Mouse (Mus musculus) G1E (cell line): Measurements from ENCODE around the gene Rtn4r.

ENCODE experiments used
- CTCF ChIP-seq: IDR thresholded peaks from 2 replicates; pipeline ENCODE4 v1.5.1; 2012; ENCODE audit warnings: low read depth, low read length, inconsistent platforms, mixed read lengths
- GATA1 ChIP-seq: IDR thresholded peaks from 2 replicates; pipeline ENCODE4 v1.6.1; 2012; ENCODE audit warnings: borderline replicate concordance, low read length, inconsistent platforms, mixed read lengths
- TAL1 ChIP-seq: conservative IDR thresholded peaks from 2 replicates; pipeline ENCODE4 v1.6.1; 2012; ENCODE audit warnings: low read depth, low read length, inconsistent platforms, mixed read lengths

GRCm38 (mm10) chr16:18136015-18136414, 8.6 kb downstream of the Rtn4r start:
- TF ChIP-seq CTCF (no peak), TAL1 (no peak), GATA1 (no peak)
